Mouse (Mus musculus): ENCODE results near the gene Stmnd1. TPM values are rescaled to one million over a fixed set of nuclear protein-coding genes. Genes with fewer than 3 reads are reported as not detected.
"Not testable (repeated sequence)": the region's sequence is repeated elsewhere in the genome, so short reads cannot be mapped to it uniquely, and the experiment has no call there.

Gene Stmnd1
- polyA plus RNA-seq (2021) = not detected

GRCm38 (mm10) chr13:46273453-46274110 is at the start of gene Stmnd1:
Gene Stmnd1 (plus strand): TSS chr13:46273721.
- in situ Hi-C loops (cut with MboI; ENCODE audit: low pct_unique_long_range_greater_than_20kb) = no loop called here
- ChIA-PET POLR2A (interaction anchor here (0.6 kb wide), 1 partner anchor 319 kb away, joined by 3 read pairs; no protein-coding TSS in a partner anchor), CTCF (no interaction called here)
- no peaks in the 10 kb centered on the region for H3K27me3 ChIP-seq
- TF ChIP-seq CTCF (IDR thresholded peaks at IDR 0.05) = no peak
- DNase-seq (ENCODE audit: low read depth, low spot score) (no peak), ATAC-seq (no peak)

DNA sequence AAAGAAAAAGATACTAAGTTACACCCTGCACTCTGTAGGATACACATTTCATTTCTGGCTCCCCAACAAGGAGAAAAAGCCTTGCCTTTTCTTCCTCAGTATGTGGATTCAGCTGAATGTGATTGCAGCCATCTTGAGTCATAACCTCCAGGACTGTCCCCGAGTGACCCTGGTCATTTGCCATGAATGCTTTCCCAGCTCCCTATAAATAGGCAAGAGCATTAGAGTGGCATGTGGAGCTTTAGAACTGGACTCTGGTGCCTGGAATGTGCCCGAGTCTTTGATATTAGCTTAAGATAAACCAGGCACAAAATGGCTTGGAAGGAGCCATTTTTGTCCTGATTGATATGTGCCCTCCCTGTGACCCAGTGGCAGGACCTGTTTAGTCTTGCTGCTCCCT is 46.6 kb upstream of the Stmnd1 start:
- CTCF ChIA-PET = interaction anchor here (1.6 to 2.7 kb wide), 2 partner anchors 10 to 31 kb away, joined by 3 to 10 read pairs; no protein-coding TSS in a partner anchor
- no peak for ATAC-seq
- TF ChIP-seq CTCF (IDR thresholded peaks at IDR 0.05) = no peak
- in situ Hi-C loops (cut with MboI; ENCODE audit: low pct_unique_long_range_greater_than_20kb) = no loop called here
- POLR2A ChIA-PET = interaction anchor here (1.8 kb wide), 1 partner anchor 10 kb away, joined by 4 read pairs; no protein-coding TSS in a partner anchor
- H3K27me3 ChIP-seq = no peaks in the 10 kb centered on the region
- no peak for DNase-seq (ENCODE audit: low read depth, low spot score)

- no peaks in the 10 kb centered on the region for H3K27me3 ChIP-seq
- DNase-seq (ENCODE audit: low read depth, low spot score) (no peak), ATAC-seq (no peak)
- in situ Hi-C loops (cut with MboI; ENCODE audit: low pct_unique_long_range_greater_than_20kb) = no loop called here
- TF ChIP-seq CTCF (IDR thresholded peaks at IDR 0.05) = no peak
- POLR2A ChIA-PET = interaction anchor here (1.8 kb wide), 1 partner anchor 11 kb away, joined by 4 read pairs; no protein-coding TSS in a partner anchor
- CTCF ChIA-PET = interaction anchor here (1.6 to 2.7 kb wide), 2 partner anchors 10 to 31 kb away, joined by 3 to 10 read pairs; no protein-coding TSS in a partner anchor
These were observed 46.0 kb upstream of the Stmnd1 start for GRCm38 (mm10) chr13:46227486-46227885.

GRCm38 (mm10) chr13:46228750-46229149 is 44.8 kb upstream of the Stmnd1 start:
- H3K27me3 ChIP-seq; ATAC-seq; DNase-seq (ENCODE audit: low read depth, low spot score); in situ Hi-C loops (cut with MboI; ENCODE audit: low pct_unique_long_range_greater_than_20kb); POLR2A ChIA-PET: not testable (repeated sequence)
- CTCF ChIA-PET = interaction anchor here (0.7 to 2.7 kb wide), 3 partner anchors 9 to 15 kb away, joined by 3 to 10 read pairs (median 5); no protein-coding TSS in a partner anchor

DNA sequence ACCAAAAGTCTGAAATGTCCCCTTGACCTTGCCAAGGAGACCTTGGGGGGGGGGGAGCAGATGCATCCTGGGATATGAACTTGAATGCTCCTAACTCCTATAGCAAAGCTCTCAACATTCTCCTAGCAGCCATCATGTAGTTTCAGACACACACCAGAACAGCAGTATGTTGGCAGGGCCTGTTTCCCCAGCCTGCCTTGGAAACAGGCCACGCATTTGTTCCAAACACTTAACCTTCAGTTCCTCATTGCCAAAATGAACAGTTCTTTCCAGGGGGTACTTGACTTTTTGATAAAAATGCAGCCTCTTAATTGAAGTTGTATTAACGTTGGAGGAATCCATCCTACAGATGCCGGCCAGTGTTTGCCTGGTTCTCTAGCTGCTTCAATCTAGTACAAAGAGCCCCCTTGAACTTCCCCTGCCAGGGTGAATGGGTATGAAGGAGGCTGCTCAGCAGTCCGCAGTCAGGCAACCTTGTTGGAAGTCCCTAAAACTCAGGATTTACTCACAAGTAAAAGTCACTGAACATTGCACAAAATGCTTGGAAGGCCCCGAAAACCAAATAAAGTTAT is 41.9 kb upstream of the Stmnd1 start:
- ATAC-seq (no peak), DNase-seq (ENCODE audit: low read depth, low spot score) (no peak)
- POLR2A ChIA-PET = no interaction called here
- no peak for TF ChIP-seq CTCF (IDR thresholded peaks at IDR 0.05)
- no peaks in the 10 kb centered on the region for H3K27me3 ChIP-seq
- in situ Hi-C loops (cut with MboI; ENCODE audit: low pct_unique_long_range_greater_than_20kb) = no loop called here
- CTCF ChIA-PET = no interaction called here

GRCm38 (mm10) chr13:46237723-46238349 is 35.7 kb upstream of the Stmnd1 start:
- TF ChIP-seq CTCF (IDR thresholded peaks at IDR 0.05) = no peak
- no peak for DNase-seq (ENCODE audit: low read depth, low spot score)
- ATAC-seq = no peak
- ChIA-PET POLR2A (no interaction called here), CTCF (interaction anchor here (1.2 to 2.3 kb wide), 6 partner anchors 11 to 101 kb away, joined by 3 to 10 read pairs (median 5); no protein-coding TSS in a partner anchor)
- H3K27me3 ChIP-seq = no peaks in the 10 kb centered on the region
- in situ Hi-C loops (cut with MboI; ENCODE audit: low pct_unique_long_range_greater_than_20kb) = no loop called here

- no peaks in the 10 kb centered on the region for H3K27me3 ChIP-seq
- CTCF ChIA-PET = interaction anchor here (0.9 to 2.3 kb wide), 5 partner anchors 11 to 77 kb away, joined by 3 to 10 read pairs (median 5); no protein-coding TSS in a partner anchor
These were observed 34.7 kb upstream of the Stmnd1 start for GRCm38 (mm10) chr13:46238796-46239195.

DNA sequence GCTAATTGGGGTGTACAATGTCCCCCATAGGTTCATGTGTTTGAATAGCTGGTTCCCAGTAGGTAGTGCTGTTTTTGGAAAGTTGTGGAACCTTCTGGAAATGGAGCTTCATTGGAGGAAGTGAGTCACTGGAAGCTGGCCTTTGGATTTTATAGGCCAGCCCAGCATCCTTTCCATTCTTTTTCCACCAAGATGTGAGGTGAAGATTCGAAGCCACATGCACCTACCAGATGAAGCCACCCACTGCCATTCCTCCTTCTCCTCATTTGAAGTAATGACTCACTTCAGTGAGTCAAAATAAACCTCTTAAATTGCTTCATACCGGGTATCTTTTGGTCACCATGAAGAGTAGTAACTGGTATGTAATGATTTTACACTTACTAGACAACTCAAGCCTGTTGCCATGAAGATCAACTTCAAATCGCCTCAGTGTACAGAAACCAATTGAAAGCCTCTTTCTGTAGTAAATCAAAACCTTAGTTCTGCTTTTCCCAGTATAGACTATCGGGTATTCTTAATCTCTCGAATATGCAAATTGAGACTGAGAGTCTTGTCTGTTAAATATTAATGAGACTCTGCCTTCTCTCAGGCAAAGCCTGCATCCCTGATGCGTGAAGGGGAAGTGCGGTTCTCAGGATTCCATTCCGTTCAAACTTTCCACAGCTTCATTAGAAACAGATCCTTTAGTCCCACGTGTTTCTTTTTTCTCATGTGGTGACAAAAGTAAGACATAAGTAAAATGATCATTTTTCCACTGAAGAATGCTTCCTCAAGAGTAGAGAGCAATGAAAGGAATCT is 31.9 kb upstream of the Stmnd1 start:
- peak; percentile 30 for TF ChIP-seq CTCF (IDR thresholded peaks at IDR 0.05)
- DNase-seq (ENCODE audit: low read depth, low spot score) = peak; percentile 59
- ChIA-PET CTCF (interaction anchor here (1.3 kb wide), 1 partner anchor 16 kb away, joined by 4 read pairs; no protein-coding TSS in a partner anchor), POLR2A (no interaction called here)
- peak; percentile 49 for ATAC-seq
- in situ Hi-C loops (cut with MboI; ENCODE audit: low pct_unique_long_range_greater_than_20kb) = no loop called here
- no peaks in the 10 kb centered on the region for H3K27me3 ChIP-seq

More at GRCm38 (mm10) chr13:46238796-46239195, 34.7 kb upstream of the Stmnd1 start:
- POLR2A ChIA-PET = no interaction called here
- DNase-seq (ENCODE audit: low read depth, low spot score) (no peak), ATAC-seq (no peak)
- TF ChIP-seq CTCF (IDR thresholded peaks at IDR 0.05) = no peak
- in situ Hi-C loops (cut with MboI; ENCODE audit: low pct_unique_long_range_greater_than_20kb) = no loop called here

DNA sequence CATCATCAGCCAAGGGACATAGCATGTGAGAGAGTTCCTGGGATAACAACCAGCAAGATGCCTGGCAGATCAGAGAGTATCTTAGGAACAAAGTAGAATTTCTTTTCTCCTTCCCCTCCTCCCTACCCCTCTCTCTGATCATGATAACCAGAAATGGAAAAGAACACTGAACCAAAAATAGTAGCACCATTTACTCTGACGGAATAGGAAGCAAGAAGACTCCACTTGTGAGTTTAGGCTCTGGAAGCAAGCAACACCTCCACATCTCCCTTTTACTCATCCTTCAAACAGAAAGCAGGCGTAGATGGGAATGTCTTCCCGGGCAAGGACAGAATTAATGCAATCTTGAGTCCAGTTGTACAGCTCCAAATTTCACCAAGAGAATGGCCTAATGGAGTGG is 19.8 kb upstream of the Stmnd1 start:
- ChIA-PET CTCF (no interaction called here), POLR2A (no interaction called here)
- H3K27me3 ChIP-seq = no peaks in the 10 kb centered on the region
- no peak for TF ChIP-seq CTCF (IDR thresholded peaks at IDR 0.05)
- DNase-seq (ENCODE audit: low read depth, low spot score) (no peak), ATAC-seq (no peak)
- in situ Hi-C loops (cut with MboI; ENCODE audit: low pct_unique_long_range_greater_than_20kb) = no loop called here

DNA sequence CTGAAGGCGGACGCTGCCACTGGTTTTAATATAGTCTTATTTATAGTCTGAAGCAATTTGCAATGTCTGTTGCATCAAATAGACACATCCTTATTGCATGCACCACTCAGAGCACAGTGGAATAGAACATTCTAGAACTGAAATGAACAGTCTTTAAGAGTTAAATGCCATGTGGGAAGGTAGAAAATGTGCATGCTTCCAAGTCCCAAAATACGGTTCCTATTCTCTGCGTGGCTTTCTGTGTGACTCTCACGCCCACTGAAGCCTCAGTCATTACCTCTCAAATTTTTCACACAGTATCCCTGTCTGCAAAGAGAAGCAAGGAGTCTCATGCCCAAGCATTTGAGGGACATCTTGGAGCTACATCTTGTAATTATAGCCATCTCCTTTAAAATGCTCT is 19.4 kb upstream of the Stmnd1 start:
- TF ChIP-seq CTCF (IDR thresholded peaks at IDR 0.05) = no peak
- CTCF ChIA-PET = no interaction called here
- POLR2A ChIA-PET = no interaction called here
- H3K27me3 ChIP-seq = no peaks in the 10 kb centered on the region
- in situ Hi-C loops (cut with MboI; ENCODE audit: low pct_unique_long_range_greater_than_20kb) = no loop called here
- ATAC-seq = no peak
- DNase-seq (ENCODE audit: low read depth, low spot score) = no peak
